8 mouse cellular contexts compared by ENCODE assay signal in genomic region chr2:26525355-26526018, GRCm38 (mm10). TPM values are rescaled to one million over a fixed set of nuclear protein-coding genes. Genes with fewer than 3 reads are reported as not detected.
DNase-seq lines count a peak whose midpoint lies in the region; ATAC-seq and TF ChIP-seq lines count a peak whose summit lies in the region.

No protein-coding gene starts in this region.

- WGBS in midbrain, postnatal 0 days, result 46% methylated on average over 9 of the region's 9 CpGs

- peak; percentile 54 for ATAC-seq in granulocyte monocyte progenitor cell, adult 5-6 weeks (replicated peaks; ENCODE audit: poor library complexity, severe bottlenecking)
- no peak for ATAC-seq in midbrain, postnatal 0 days (ENCODE audit: low FRiP score)

- H3K4me1 ChIP-seq in midbrain, postnatal 0 days (ENCODE audit: insufficient read depth, low read length), result no peaks in the 10 kb centered on the region

- H3K9ac ChIP-seq in midbrain, postnatal 0 days (replicated peaks; ENCODE audit: low read length, poor library complexity, severe bottlenecking), result no peak overlapping the region

- no peak overlapping the region for H3K27ac ChIP-seq in midbrain, postnatal 0 days (ENCODE audit: low read depth, low read length)

- no peak overlapping the region for H3K4me3 ChIP-seq in midbrain, postnatal 0 days (ENCODE audit: low read depth, low read length)

- H3K27me3 ChIP-seq in midbrain, postnatal 0 days (ENCODE audit: insufficient read depth, low read length), result no peaks in the 10 kb centered on the region

- H3K36me3 ChIP-seq in midbrain, postnatal 0 days (ENCODE audit: insufficient read depth, low read length), result no peaks in the 10 kb centered on the region

- peak; percentile 83 for DNase-seq in 416B (ENCODE audit: low read depth)
- DNase-seq in ZHBTc4 (ENCODE audit: low read depth, low spot score), result peak; percentile 39
- peak; percentile 47 for DNase-seq in kidney, adult 18-20 months
- DNase-seq in lung, adult 18-20 months, result peak; percentile 75 to 85
- peak; percentile 56 to 69 for DNase-seq in urinary bladder, postnatal 36 days (ENCODE audit: low spot score in 2 of 2)
- no peak for DNase-seq in spleen, adult 12 weeks (ENCODE audit: low spot score)
- DNase-seq in midbrain, postnatal 0 days (ENCODE audit: low spot score), result no peak

- no peak for TF ChIP-seq CTCF in midbrain, postnatal 0 days (IDR thresholded peaks at IDR 0.05)

- H3K4me2 ChIP-seq in midbrain, postnatal 0 days (ENCODE audit: low read depth, low read length, poor library complexity, severe bottlenecking), result no peak overlapping the region

- no peaks in the 10 kb centered on the region for H3K9me3 ChIP-seq in midbrain, postnatal 0 days (ENCODE audit: low read length)

RNA-seq across cellular contexts. Expression of gene Notch1, which starts 9.0 kb away (rescaled TPM):
- 19.2 and 22.6 TPM in 2 replicates for total RNA-seq in granulocyte monocyte progenitor cell, adult 5-6 weeks (2014; fragmentation: Nextera tagmentation)
- total RNA-seq in granulocyte monocyte progenitor cell, adult 5-6 weeks (2017), result 8.1 and 8.5 TPM in 2 replicates
- total RNA-seq in midbrain, postnatal 0 days (2014; rRNA removed), result 48.9 and 65.8 TPM in 2 replicates
- polyA plus RNA-seq in midbrain, postnatal 0 days (2015; fragmentation: Nextera tagmentation; extraction: Ambion mirVana), result 6.8 and 7.6 TPM in 2 replicates

RNA-seq across cellular contexts. Expression of gene Egfl7, which starts 54.3 kb away (rescaled TPM):
- total RNA-seq in granulocyte monocyte progenitor cell, adult 5-6 weeks (2014; fragmentation: Nextera tagmentation), result 22.7 and 32.6 TPM in 2 replicates
- total RNA-seq in granulocyte monocyte progenitor cell, adult 5-6 weeks (2017), result 9.6 and 20.4 TPM in 2 replicates
- 69.9 and 83.0 TPM in 2 replicates for total RNA-seq in midbrain, postnatal 0 days (2014; rRNA removed)
- polyA plus RNA-seq in midbrain, postnatal 0 days (2015; fragmentation: Nextera tagmentation; extraction: Ambion mirVana), result 63.2 and 70.9 TPM in 2 replicates

Comparison
In these comparisons a context has a peak if more than half of its experiments do, and no peak if none do; other contexts are left out.
1. DNase-seq: peak in 416B (single experiment), ZHBTc4 (single experiment), kidney, adult 18-20 months (single experiment), lung, adult 18-20 months (2 of 2) and urinary bladder, postnatal 36 days (2 of 2); none in spleen, adult 12 weeks (single experiment) and midbrain, postnatal 0 days (single experiment).